Mouse (Mus musculus): ENCODE measurements at regions not wholly inside any gene's neighbourhood (a gene's known extent, or its start where the extent isn't known, plus 50 kb on each side); places are given as distances from the start of the nearest gene placed in this dataset.

GRCm38 (mm10) chr7:137735873-137736527, 298.6 kb downstream of the Glrx3 start:
- no peaks in the 10 kb centered on the region for H3K4me1 ChIP-seq (replicated peaks; ENCODE audit: control insufficient read depth, insufficient read depth, low read length)
- no peak for TF ChIP-seq CTCF (IDR thresholded peaks at IDR 0.05; ENCODE audit: borderline replicate concordance, control insufficient read depth, extremely low read depth, insufficient read depth, low read length, poor library complexity)
- no peak for TF ChIP-seq POLR2A (IDR thresholded peaks at IDR 0.05; ENCODE audit: control insufficient read depth, extremely low read depth, insufficient read depth, low read length, poor library complexity)
- H3K27me3 ChIP-seq (ENCODE audit: control insufficient read depth, insufficient read depth, low read length) = no peaks in the 10 kb centered on the region
- H3K36me3 ChIP-seq (ENCODE audit: control insufficient read depth, insufficient read depth, low read length) = no peaks in the 10 kb centered on the region
- no peak overlapping the region for H3K4me3 ChIP-seq (ENCODE audit: control insufficient read depth, insufficient read depth, low read length)
- no peak for DNase-seq
- WGBS = 94% methylated on average over 5 of the region's 5 CpGs
- no peak overlapping the region for H3K27ac ChIP-seq (ENCODE audit: control insufficient read depth, insufficient read depth, low read length)

DNA sequence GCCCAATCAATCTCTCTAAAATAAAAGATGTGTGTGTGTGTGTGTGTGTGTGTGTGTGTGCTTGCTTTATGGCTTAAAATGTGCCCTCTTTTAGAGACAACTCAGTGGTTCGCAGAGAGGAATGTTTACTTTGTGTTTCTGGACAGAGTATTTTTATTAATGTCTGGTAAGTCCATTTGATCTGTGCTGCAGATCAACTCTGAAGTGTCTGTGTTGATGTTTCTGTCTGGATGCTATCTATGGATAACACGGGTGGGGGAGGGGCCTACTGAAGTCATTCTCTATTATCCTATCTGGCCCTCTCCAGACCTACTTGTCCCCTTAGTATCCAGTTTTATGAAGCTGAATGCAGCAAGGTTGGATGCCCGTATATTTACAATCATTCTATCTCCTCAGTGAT, 304.3 kb downstream of the Glrx3 start:
- Histone ChIP-seq H3K4me1 (replicated peaks; ENCODE audit: control insufficient read depth, insufficient read depth, low read length) (no peaks in the 10 kb centered on the region), H3K36me3 (ENCODE audit: control insufficient read depth, insufficient read depth, low read length) (no peaks in the 10 kb centered on the region), H3K27ac (ENCODE audit: control insufficient read depth, insufficient read depth, low read length) (no peak overlapping the region), H3K4me3 (ENCODE audit: control insufficient read depth, insufficient read depth, low read length) (no peak overlapping the region), H3K27me3 (ENCODE audit: control insufficient read depth, insufficient read depth, low read length) (no peaks in the 10 kb centered on the region)
- no peak for TF ChIP-seq CTCF (IDR thresholded peaks at IDR 0.05; ENCODE audit: borderline replicate concordance, control insufficient read depth, extremely low read depth, insufficient read depth, low read length, poor library complexity)
- 90% methylated on average over 3 of the region's 3 CpGs for WGBS
- DNase-seq = no peak

- 76% methylated on average over 7 of the region's 7 CpGs for WGBS
- TF ChIP-seq CTCF (IDR thresholded peaks at IDR 0.05; ENCODE audit: borderline replicate concordance, control insufficient read depth, extremely low read depth, insufficient read depth, low read length, poor library complexity) (no peak), POLR2A (IDR thresholded peaks at IDR 0.05; ENCODE audit: control insufficient read depth, extremely low read depth, insufficient read depth, low read length, poor library complexity) (no peak)
- H3K4me1 ChIP-seq (replicated peaks; ENCODE audit: control insufficient read depth, insufficient read depth, low read length) = no peaks in the 10 kb centered on the region
- no peak for DNase-seq
- no peak overlapping the region for H3K4me3 ChIP-seq (ENCODE audit: control insufficient read depth, insufficient read depth, low read length)
- no peak overlapping the region for H3K27ac ChIP-seq (ENCODE audit: control insufficient read depth, insufficient read depth, low read length)
- H3K36me3 ChIP-seq (ENCODE audit: control insufficient read depth, insufficient read depth, low read length) = no peaks in the 10 kb centered on the region
- no peaks in the 10 kb centered on the region for H3K27me3 ChIP-seq (ENCODE audit: control insufficient read depth, insufficient read depth, low read length)
Measured at GRCm38 (mm10) chr7:137742297-137742751, 304.9 kb downstream of the Glrx3 start.

GRCm38 (mm10) chr7:137745575-137745974, 308.2 kb downstream of the Glrx3 start:
- Histone ChIP-seq H3K36me3 (ENCODE audit: control insufficient read depth, insufficient read depth, low read length) (no peaks in the 10 kb centered on the region), H3K4me1 (replicated peaks; ENCODE audit: control insufficient read depth, insufficient read depth, low read length) (no peaks in the 10 kb centered on the region), H3K27ac (ENCODE audit: control insufficient read depth, insufficient read depth, low read length) (no peak overlapping the region), H3K4me3 (ENCODE audit: control insufficient read depth, insufficient read depth, low read length) (no peak overlapping the region), H3K27me3 (ENCODE audit: control insufficient read depth, insufficient read depth, low read length) (no peaks in the 10 kb centered on the region)
- TF ChIP-seq POLR2A (IDR thresholded peaks at IDR 0.05; ENCODE audit: control insufficient read depth, extremely low read depth, insufficient read depth, low read length, poor library complexity) (no peak), CTCF (IDR thresholded peaks at IDR 0.05; ENCODE audit: borderline replicate concordance, control insufficient read depth, extremely low read depth, insufficient read depth, low read length, poor library complexity) (no peak)
- 86% methylated on average over 1 of the region's 1 CpGs for WGBS
- no peak for DNase-seq

DNA sequence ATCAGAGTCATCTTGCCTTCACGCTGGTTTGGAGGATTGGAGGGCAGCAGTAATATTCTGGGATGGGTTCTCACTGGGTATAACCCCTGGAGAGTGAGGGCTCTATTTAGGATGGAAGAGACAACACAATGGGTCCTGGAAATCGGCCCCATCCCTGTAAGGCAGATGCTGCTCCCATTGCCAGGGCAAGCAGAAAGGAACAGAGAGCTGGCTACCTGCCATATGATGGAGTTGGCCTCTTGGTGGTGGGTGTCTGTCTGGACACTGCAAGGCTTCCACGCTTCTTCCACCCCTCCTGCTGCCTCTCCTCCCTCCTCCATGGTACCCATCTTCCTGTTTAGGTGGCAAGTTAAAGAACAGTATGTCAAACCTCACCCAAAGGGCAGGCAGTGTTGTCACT, 308.6 kb downstream of the Glrx3 start:
- H3K27ac ChIP-seq (ENCODE audit: control insufficient read depth, insufficient read depth, low read length) = no peak overlapping the region
- 85% methylated on average over 3 of the region's 3 CpGs for WGBS
- no peak for DNase-seq
- H3K4me3 ChIP-seq (ENCODE audit: control insufficient read depth, insufficient read depth, low read length) = no peak overlapping the region
- no peaks in the 10 kb centered on the region for H3K36me3 ChIP-seq (ENCODE audit: control insufficient read depth, insufficient read depth, low read length)
- TF ChIP-seq CTCF (IDR thresholded peaks at IDR 0.05; ENCODE audit: borderline replicate concordance, control insufficient read depth, extremely low read depth, insufficient read depth, low read length, poor library complexity) (no peak), POLR2A (IDR thresholded peaks at IDR 0.05; ENCODE audit: control insufficient read depth, extremely low read depth, insufficient read depth, low read length, poor library complexity) (no peak)
- H3K4me1 ChIP-seq (replicated peaks; ENCODE audit: control insufficient read depth, insufficient read depth, low read length) = no peaks in the 10 kb centered on the region
- H3K27me3 ChIP-seq (ENCODE audit: control insufficient read depth, insufficient read depth, low read length) = no peaks in the 10 kb centered on the region

- 84% methylated on average over 7 of the region's 7 CpGs for WGBS
Measured at GRCm38 (mm10) chr7:137748936-137749335, 311.5 kb downstream of the Glrx3 start.

GRCm38 (mm10) chr7:137750741-137751140, 313.3 kb downstream of the Glrx3 start:
- no peaks in the 10 kb centered on the region for H3K36me3 ChIP-seq (ENCODE audit: control insufficient read depth, insufficient read depth, low read length)
- no peaks in the 10 kb centered on the region for H3K27me3 ChIP-seq (ENCODE audit: control insufficient read depth, insufficient read depth, low read length)
- TF ChIP-seq POLR2A (IDR thresholded peaks at IDR 0.05; ENCODE audit: control insufficient read depth, extremely low read depth, insufficient read depth, low read length, poor library complexity) (no peak), CTCF (IDR thresholded peaks at IDR 0.05; ENCODE audit: borderline replicate concordance, control insufficient read depth, extremely low read depth, insufficient read depth, low read length, poor library complexity) (no peak)
- WGBS = 100% methylated on average over 1 of the region's 1 CpGs
- H3K4me1 ChIP-seq (replicated peaks; ENCODE audit: control insufficient read depth, insufficient read depth, low read length) = no peaks in the 10 kb centered on the region
- H3K4me3 ChIP-seq (ENCODE audit: control insufficient read depth, insufficient read depth, low read length) = no peak overlapping the region
- DNase-seq = no peak
- no peak overlapping the region for H3K27ac ChIP-seq (ENCODE audit: control insufficient read depth, insufficient read depth, low read length)

More at GRCm38 (mm10) chr7:137748936-137749335, 311.5 kb downstream of the Glrx3 start:
- TF ChIP-seq CTCF (IDR thresholded peaks at IDR 0.05; ENCODE audit: borderline replicate concordance, control insufficient read depth, extremely low read depth, insufficient read depth, low read length, poor library complexity) = no peak
- no peak for TF ChIP-seq POLR2A (IDR thresholded peaks at IDR 0.05; ENCODE audit: control insufficient read depth, extremely low read depth, insufficient read depth, low read length, poor library complexity)
- DNase-seq = no peak
- no peaks in the 10 kb centered on the region for H3K27me3 ChIP-seq (ENCODE audit: control insufficient read depth, insufficient read depth, low read length)
- H3K4me1 ChIP-seq (replicated peaks; ENCODE audit: control insufficient read depth, insufficient read depth, low read length) = no peaks in the 10 kb centered on the region
- H3K4me3 ChIP-seq (ENCODE audit: control insufficient read depth, insufficient read depth, low read length) = no peak overlapping the region
- H3K27ac ChIP-seq (ENCODE audit: control insufficient read depth, insufficient read depth, low read length) = no peak overlapping the region
- H3K36me3 ChIP-seq (ENCODE audit: control insufficient read depth, insufficient read depth, low read length) = no peaks in the 10 kb centered on the region
